In genomic region chr5:143518045-143518591, GRCm38 (mm10) we compare ENCODE assay signal across 9 mouse cellular contexts. TPM values are rescaled to one million over a fixed set of nuclear protein-coding genes. Genes with fewer than 3 reads are reported as not detected.
DNase-seq lines count a peak whose midpoint lies in the region; ATAC-seq and TF ChIP-seq lines count a peak whose summit lies in the region.
"Had no signal": no experiment of that assay in that cellular context is flagged by ENCODE, and none has a peak within 500 bp of the region (broad histone marks: within the 10 kb centered on the region; RNA-seq: fewer than 3 reads in every experiment).

No protein-coding gene starts in this region.

- no peak for DNase-seq in heart, adult 2 months
- DNase-seq in heart, adult 8-10 months (ENCODE audit: low spot score): no peak
- DNase-seq in frontal cortex, postnatal 10 days (ENCODE audit: low spot score in 2 of 2): no peak
- no peak for DNase-seq in kidney, adult 18-20 months

- H3K4me2 ChIP-seq in heart, embryonic 14.5 days (ENCODE audit: low read length): no peak overlapping the region
- no peak overlapping the region for H3K4me2 ChIP-seq in forebrain, embryonic 13.5 days

- H3K4me1 ChIP-seq in heart, adult 2 months (ENCODE audit: control insufficient read depth, insufficient read depth, low read length): peaks cover 41% of the 10 kb centered on the region
- peaks cover 27 to 62% of the 10 kb centered on the region in 2 experiments for H3K4me1 ChIP-seq in heart, embryonic 14.5 days (ENCODE audit: control insufficient read depth in 2 of 2, insufficient read depth in 2 of 2, low read length in 2 of 2)
- peaks cover 10% of the 10 kb centered on the region; the same call in 1 of the 2 replicates for H3K4me1 ChIP-seq in forebrain, embryonic 13.5 days

- peaks cover 48% of the 10 kb centered on the region for H3K36me3 ChIP-seq in heart, adult 2 months (ENCODE audit: control insufficient read depth, insufficient read depth, low read length)
- H3K36me3 ChIP-seq in heart, embryonic 14.5 days (ENCODE audit: control insufficient read depth, insufficient read depth, low read length): peaks cover 48% of the 10 kb centered on the region
- peaks cover 52% of the 10 kb centered on the region for H3K36me3 ChIP-seq in forebrain, embryonic 13.5 days (ENCODE audit: poor library complexity, severe bottlenecking)

- H3K9ac ChIP-seq in heart, adult 2 months (ENCODE audit: low read depth, low read length): peak overlapping the region; percentile 60
- H3K9ac ChIP-seq in heart, embryonic 14.5 days (ENCODE audit: low read length): peak overlapping the region; percentile 9
- H3K9ac ChIP-seq in forebrain, embryonic 13.5 days: no peak overlapping the region

- peak overlapping the region; percentile 18 for H3K4me3 ChIP-seq in heart, adult 2 months
- H3K4me3 ChIP-seq in heart, embryonic 14.5 days (ENCODE audit: control insufficient read depth in 1 of 2, insufficient read depth in 1 of 2, low read depth in 1 of 2, low read length in 2 of 2): no peak overlapping the region
- no peak overlapping the region for H3K4me3 ChIP-seq in forebrain, embryonic 13.5 days
- H3K4me3 ChIP-seq: erythroblast, embryonic 14.5 days had no signal

- no peaks in the 10 kb centered on the region for H3K27me3 ChIP-seq in heart, adult 2 months (ENCODE audit: control insufficient read depth, insufficient read depth, low read length)
- no peaks in the 10 kb centered on the region for H3K27me3 ChIP-seq in heart, embryonic 14.5 days (ENCODE audit: control insufficient read depth, insufficient read depth, low read length)
- no peaks in the 10 kb centered on the region for H3K27me3 ChIP-seq in forebrain, embryonic 13.5 days

- TF ChIP-seq POLR2A in heart, adult 2 months (IDR thresholded peaks at IDR 0.05; ENCODE audit: insufficient read depth, low read depth, low read length): no peak

- ATAC-seq in CD4-positive, CD25-positive, alpha-beta regulatory T cell, adult 4 months: peak; percentile 77
- ATAC-seq in heart, embryonic 14.5 days (ENCODE audit: insufficient number of reproducible peaks, insufficient read depth, low FRiP score, low read depth): no peak
- ATAC-seq in megakaryocyte, adult 5-6 weeks (ENCODE audit: poor library complexity, severe bottlenecking): peak; percentile 72
- no peak for ATAC-seq in forebrain, embryonic 13.5 days

- 21% methylated on average over 6 of the region's 6 CpGs for WGBS in heart, adult 2 months
- WGBS in heart, embryonic 14.5 days: 41% methylated on average over 6 of the region's 6 CpGs
- WGBS in forebrain, embryonic 13.5 days: 70% methylated on average over 6 of the region's 6 CpGs

- TF ChIP-seq EP300 in heart, adult 2 months (IDR thresholded peaks at IDR 0.05; ENCODE audit: insufficient read depth, low read depth, low read length): 0 out of 2 replicates have a peak, but pooled peaks have one; percentile 12

- H3K27ac ChIP-seq in heart, adult 2 months: peak overlapping the region; percentile 38
- peak overlapping the region; percentile 63 to 67; a peak in 3 of 4 replicates for H3K27ac ChIP-seq in heart, embryonic 14.5 days (replicated peaks in 1 of 2; ENCODE audit: control insufficient read depth in 1 of 2, insufficient read depth in 1 of 2, low read depth in 2 of 2, low read length in 2 of 2)
- H3K27ac ChIP-seq in forebrain, embryonic 13.5 days: no peak overlapping the region

- intact Hi-C loops in heart, adult 2 months (cut with DNase I): no loop called here

- H3K9me3 ChIP-seq in heart, embryonic 14.5 days (ENCODE audit: control insufficient read depth, low read length): no peaks in the 10 kb centered on the region
- H3K9me3 ChIP-seq in forebrain, embryonic 13.5 days (replicated peaks): no peaks in the 10 kb centered on the region

- no peak for TF ChIP-seq CTCF in heart, adult 2 months (IDR thresholded peaks at IDR 0.05)

- peaks cover 15% of the 10 kb centered on the region for H3K79me2 ChIP-seq in heart, adult 2 months (replicated peaks; ENCODE audit: control insufficient read depth, insufficient read depth, low read length)

RNA-seq across cellular contexts. Expression of gene Rac1, which starts 9.7 kb away (rescaled TPM):
- 100 to 1,000 TPM; 219 to 231 TPM for total RNA-seq in heart, adult 2 months (2021)
- polyA plus RNA-seq in heart, adult 2 months (2012; rRNA removed): 204 and 351 TPM in 2 replicates
- total RNA-seq in heart, adult 8-10 months (2022): 100 to 1,000 TPM; 207 to 235 (median 219) TPM
- 10 to 100 TPM; 51.5 to 66.6 TPM for polyA plus RNA-seq in CD4-positive, CD25-positive, alpha-beta regulatory T cell, adult 4 months (2017; shearing (Covaris generic))
- polyA plus RNA-seq in heart, embryonic 14.5 days (2014; fragmentation: Nextera tagmentation; extraction: Ambion mirVana): 407 and 410 TPM in 2 replicates
- 1,230 and 1,275 TPM in 2 replicates for total RNA-seq in megakaryocyte, adult 5-6 weeks (2015)
- 215 and 239 TPM in 2 replicates for total RNA-seq in megakaryocyte, adult 5-6 weeks (2017)
- 322 and 336 TPM in 2 replicates for polyA plus RNA-seq in forebrain, embryonic 13.5 days (2015; fragmentation: Nextera tagmentation; extraction: Ambion mirVana)

RNA-seq across cellular contexts. Expression of gene Daglb, which starts 53.7 kb away (rescaled TPM):
- total RNA-seq in heart, adult 2 months (2021): 1 to 10 TPM; 7.6 to 8.2 TPM
- 9.7 and 12.2 TPM in 2 replicates for polyA plus RNA-seq in heart, adult 2 months (2012; rRNA removed)
- 1 to 10 TPM; 8.1 to 9.3 (median 8.8) TPM for total RNA-seq in heart, adult 8-10 months (2022)
- 10 to 100 TPM; 11.5 to 13.7 TPM for polyA plus RNA-seq in CD4-positive, CD25-positive, alpha-beta regulatory T cell, adult 4 months (2017; shearing (Covaris generic))
- 10.8 TPM in 2 replicates for polyA plus RNA-seq in heart, embryonic 14.5 days (2014; fragmentation: Nextera tagmentation; extraction: Ambion mirVana)
- total RNA-seq in megakaryocyte, adult 5-6 weeks (2015): 16.0 and 16.1 TPM in 2 replicates
- total RNA-seq in megakaryocyte, adult 5-6 weeks (2017): 27.0 and 36.3 TPM in 2 replicates
- 13.5 and 13.6 TPM in 2 replicates for polyA plus RNA-seq in forebrain, embryonic 13.5 days (2015; fragmentation: Nextera tagmentation; extraction: Ambion mirVana)

Comparison
In these comparisons a context has a peak if more than half of its experiments do, and no peak if none do; other contexts are left out.
1. ATAC-seq: peak in CD4-positive, CD25-positive, alpha-beta regulatory T cell, adult 4 months (single experiment) and megakaryocyte, adult 5-6 weeks (single experiment); none in heart, embryonic 14.5 days (single experiment) and forebrain, embryonic 13.5 days (single experiment).